Mouse (Mus musculus) naive thymus-derived CD4-positive, alpha-beta T cell, adult 2 months (primary cell): ENCODE measurements around the gene Slc9a1.
A peak's percentile ranks its signal among the peaks of the same experiment; 100 is the strongest.

Experiments used
- DNase-seq: peaks from one replicate; pipeline ENCODE4 v3.0.0-alpha.2; 2011; ENCODE audit warnings: low read depth

The Slc9a1 gene

GRCm38 (mm10) chr4:133369553-133370297 lies at the start of gene Slc9a1:
Slc9a1 (plus strand) TSS chr4:133369706.
- peak; percentile 97 for DNase-seq

GRCm38 (mm10) chr4:133328129-133328528 lies 41.4 kb upstream of the Slc9a1 start:
- DNase-seq: no peak

GRCm38 (mm10) chr4:133330296-133330695 lies 39.2 kb upstream of the Slc9a1 start:
- DNase-seq: no peak

- no peak for DNase-seq
These were observed 36.2 kb upstream of the Slc9a1 start for GRCm38 (mm10) chr4:133333306-133333705.

- peak; percentile 54 for DNase-seq
These were observed 31.5 kb upstream of the Slc9a1 start for GRCm38 (mm10) chr4:133337833-133338520.

GRCm38 (mm10) chr4:133338521-133339095 lies 30.9 kb upstream of the Slc9a1 start:
- DNase-seq: no peak

- peak; percentile 94 for DNase-seq
These were observed 30.3 kb upstream of the Slc9a1 start for GRCm38 (mm10) chr4:133339148-133339749.

GRCm38 (mm10) chr4:133340217-133340616 lies 29.3 kb upstream of the Slc9a1 start:
- no peak for DNase-seq

GRCm38 (mm10) chr4:133344112-133344511 lies 25.4 kb upstream of the Slc9a1 start:
- DNase-seq: peak; percentile 73

GRCm38 (mm10) chr4:133345702-133346101 lies 23.8 kb upstream of the Slc9a1 start:
- peak; percentile 40 for DNase-seq

- no peak for DNase-seq
These were observed 22.9 kb upstream of the Slc9a1 start for GRCm38 (mm10) chr4:133346577-133346976.

- no peak for DNase-seq
These were observed 21.9 kb upstream of the Slc9a1 start for GRCm38 (mm10) chr4:133347624-133348023.

GRCm38 (mm10) chr4:133348051-133348775 lies 21.3 kb upstream of the Slc9a1 start:
- no peak for DNase-seq

GRCm38 (mm10) chr4:133352797-133353196 lies 16.7 kb upstream of the Slc9a1 start:
- no peak for DNase-seq

GRCm38 (mm10) chr4:133353367-133354365 lies 15.8 kb upstream of the Slc9a1 start, which contains the start of gene Wdtc1:
Wdtc1 (minus strand) TSS chr4:133353481.
- DNase-seq: no peak

- DNase-seq: no peak
These were observed 14.9 kb upstream of the Slc9a1 start for GRCm38 (mm10) chr4:133354641-133355040.

GRCm38 (mm10) chr4:133370298-133371274 lies 1.1 kb downstream of the Slc9a1 start:
- DNase-seq: peak; percentile 46

- no peak for DNase-seq
These were observed 2.2 kb downstream of the Slc9a1 start for GRCm38 (mm10) chr4:133371621-133372277.

- DNase-seq: no peak
These were observed 2.8 kb downstream of the Slc9a1 start for GRCm38 (mm10) chr4:133372278-133372665.
